Mouse (Mus musculus) left cerebral cortex, postnatal 4 days (tissue): ENCODE measurements around the gene Dedd2. TPM values are rescaled to one million over a fixed set of nuclear protein-coding genes. Genes with fewer than 3 reads are reported as not detected.

Source experiments
- microRNA-seq: library from miRNA; unstranded; fragments of <30 nt; microRNA quantifications from one replicate; pipeline ENCODE4 v1.2.0, GENCODE M21; 2022
- total RNA-seq, 2 experiments: library from RNA; stranded (reverse); gene quantifications; 2 replicates each; pipeline ENCODE4 v1.2.3; 2021

The Dedd2 gene
- total RNA-seq, 2 experiments from 2014 or later: 15.1 to 16.8 TPM

Small RNA genes within 50 kb of the gene (microRNA-seq; reads per million reads assigned to microRNA genes)
- gene Mir7048: not detected

Other genes starting within 250 kb of the Dedd2 start
- 100 to 1,000 TPM; 246 to 251 TPM for gene Rabac1, start 247.9 kb downstream of the Dedd2 start, total RNA-seq
- 1,000 to 10,000 TPM; 1,141 to 1,280 TPM for gene Atp1a3, start 214.7 kb downstream of the Dedd2 start, total RNA-seq
- gene Grik5, start 148.3 kb downstream of the Dedd2 start, total RNA-seq: 100 to 1,000 TPM; 204 to 219 TPM
- 10 to 100 TPM; 25.2 to 26.9 TPM for gene Zfp574, start 148.0 kb downstream of the Dedd2 start, total RNA-seq
- 10 to 100 TPM; 17.7 to 18.7 TPM for gene Pou2f2, start 40.9 kb downstream of the Dedd2 start, total RNA-seq
- 1 to 10 TPM; 6.5 to 7.8 TPM for gene Zfp526, start 810 bp upstream of the Dedd2 start, total RNA-seq
- 100 to 1,000 TPM; 195 to 197 TPM for gene Gsk3a, start 17.2 kb upstream of the Dedd2 start, total RNA-seq
- 10 to 100 TPM; 29.4 to 36.1 TPM for gene Erf, start 30.1 kb upstream of the Dedd2 start, total RNA-seq
- gene Cic, start 47.1 kb upstream of the Dedd2 start, total RNA-seq: 100 to 1,000 TPM; 324 to 333 TPM
- gene Pafah1b3, start 77.4 kb upstream of the Dedd2 start, total RNA-seq: 100 to 1,000 TPM; 234 to 250 TPM
- under 1 TPM; 0.52 to 0.87 TPM for gene Prr19, start 80.8 kb upstream of the Dedd2 start, total RNA-seq
- gene Tmem145, start 85.5 kb upstream of the Dedd2 start, total RNA-seq: 100 to 1,000 TPM in 1 of 2 experiments, 10 to 100 TPM in 1; 99.6 to 104 TPM
- 10 to 100 TPM; 81.0 to 89.9 TPM for gene Megf8, start 96.5 kb upstream of the Dedd2 start, total RNA-seq
- not detected for gene Cnfn, start 149.1 kb upstream of the Dedd2 start, total RNA-seq
- gene Lipe, start 178.1 kb upstream of the Dedd2 start, total RNA-seq: 1 to 10 TPM; 8.3 to 9.0 TPM
- not detected for gene Cxcl17, start 192.3 kb upstream of the Dedd2 start, total RNA-seq